Mouse (Mus musculus) neural tube, embryonic 10.5 days (tissue): Measurements from ENCODE around the gene Tango2.

Experiments
- DNase-seq: peaks from one replicate; pipeline ENCODE4 v3.0.0-alpha.2; 2017; ENCODE audit warnings: low spot score; ENCODE audit errors: extremely low spot score

Tango2 gene

DNA sequence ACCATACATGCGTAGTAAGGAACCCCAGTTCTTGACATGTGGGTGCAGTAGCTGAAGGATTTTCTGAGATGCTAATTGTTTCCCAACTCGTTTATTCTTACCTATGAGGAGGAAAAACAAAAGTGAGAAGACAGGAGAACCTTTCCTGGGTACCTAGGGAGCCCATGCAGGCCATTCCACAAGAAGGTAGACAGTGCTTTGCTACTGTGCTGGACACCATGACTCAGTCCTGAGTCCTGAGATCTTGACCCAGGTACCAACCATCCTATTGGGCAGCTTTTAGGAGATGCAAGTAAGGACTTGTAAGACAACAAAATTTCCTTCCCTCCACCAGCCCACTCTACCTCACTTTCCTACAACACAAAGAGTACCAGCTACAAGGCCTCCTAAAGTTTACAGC, 89.7 kb downstream of the Tango2 start, which contains the start of gene Gm49776:
TSS of gene Gm49776 (minus strand) at position 101 of the 400 bp plus-strand sequence.
- no peak for DNase-seq

DNA sequence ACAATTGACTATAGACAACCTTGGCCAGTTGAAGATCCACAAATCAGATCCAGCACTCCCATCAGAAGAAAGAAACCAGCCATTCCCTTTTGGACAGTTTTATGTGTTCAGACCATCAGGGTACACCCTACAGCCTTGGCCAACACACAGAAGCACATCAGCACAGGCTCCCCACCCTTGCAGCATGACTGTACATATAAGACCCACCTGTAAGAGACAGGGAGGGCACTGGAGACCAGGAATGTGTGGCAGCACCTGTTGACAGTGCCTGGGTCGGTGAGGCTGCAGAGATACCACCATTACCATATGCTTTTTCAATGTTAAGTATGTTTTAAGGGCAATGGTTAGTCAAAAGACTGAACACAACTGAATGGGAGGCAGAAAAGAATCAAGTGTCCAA, 94.0 kb downstream of the Tango2 start:
- no peak for DNase-seq

DNA sequence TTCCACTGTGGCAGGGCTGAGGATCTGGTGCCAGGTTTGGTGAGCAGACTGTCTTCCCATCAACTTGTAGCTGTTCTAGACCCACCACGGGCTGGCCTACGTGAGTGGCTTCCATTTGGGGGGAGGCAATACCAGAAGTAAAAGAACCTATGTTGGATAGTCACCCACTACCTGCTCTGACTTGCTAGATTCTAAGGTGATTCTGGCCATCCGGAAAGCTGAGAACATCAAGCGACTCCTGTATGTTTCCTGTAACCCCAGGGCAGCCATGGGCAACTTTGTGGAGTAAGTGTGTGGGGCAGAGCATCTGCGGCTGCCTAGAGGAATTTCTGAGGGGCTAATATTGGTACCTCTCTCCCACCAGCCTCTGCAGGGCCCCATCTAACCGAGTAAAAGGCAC, 95.2 kb downstream of the Tango2 start:
- no peak for DNase-seq

DNA sequence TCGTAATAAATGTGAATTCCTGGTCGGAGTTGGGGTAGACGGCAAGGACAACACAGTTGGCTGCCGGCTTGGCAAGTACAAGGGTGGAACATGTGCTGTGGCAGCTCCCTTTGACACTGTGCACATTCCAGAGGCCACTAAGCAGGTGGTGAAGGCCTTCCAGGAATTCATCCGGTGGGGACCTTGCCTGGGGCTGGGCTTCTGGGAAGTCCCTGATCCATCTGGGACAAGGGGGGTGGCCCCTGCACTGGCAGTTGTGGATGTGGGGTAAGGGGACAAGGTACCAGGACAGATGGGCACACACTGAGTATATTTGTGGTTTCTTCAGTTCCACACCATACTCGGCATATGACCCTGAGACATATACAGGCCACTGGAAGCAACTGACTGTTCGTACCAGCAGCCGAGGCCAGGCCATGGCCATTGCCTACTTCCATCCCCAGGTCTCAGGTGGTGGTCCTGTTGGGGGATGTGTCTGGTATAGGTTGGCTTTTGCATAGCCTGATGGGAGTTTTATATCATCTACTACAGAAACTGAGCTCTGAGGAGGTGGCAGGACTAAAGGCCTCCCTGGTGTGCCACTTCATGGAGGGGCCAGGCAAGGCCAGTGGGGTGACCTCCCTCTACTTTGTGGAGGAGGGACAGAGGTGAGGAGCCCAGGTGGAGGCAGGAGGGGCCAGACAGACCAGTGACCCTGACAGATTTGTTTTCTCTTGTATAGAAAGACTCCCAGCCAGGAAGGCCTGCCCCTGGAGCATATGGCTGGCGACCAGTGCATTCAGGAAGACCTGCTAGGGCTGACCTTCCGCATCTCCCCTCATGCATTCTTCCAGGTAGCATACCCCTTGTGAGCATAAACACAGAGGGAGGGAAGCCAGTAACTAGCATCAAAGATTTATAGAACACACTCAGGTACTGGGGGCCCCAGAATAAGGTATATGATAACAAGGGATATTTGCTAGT, 96.8 kb downstream of the Tango2 start:
- no peak for DNase-seq
